Mouse (Mus musculus): Measurements from ENCODE around the gene Homer2. TPM values are rescaled to one million over a fixed set of nuclear protein-coding genes. Genes with fewer than 3 reads are reported as not detected.

Gene Homer2
- polyA plus RNA-seq, 1 experiment from 2014 or later = 24.4 TPM

DNA sequence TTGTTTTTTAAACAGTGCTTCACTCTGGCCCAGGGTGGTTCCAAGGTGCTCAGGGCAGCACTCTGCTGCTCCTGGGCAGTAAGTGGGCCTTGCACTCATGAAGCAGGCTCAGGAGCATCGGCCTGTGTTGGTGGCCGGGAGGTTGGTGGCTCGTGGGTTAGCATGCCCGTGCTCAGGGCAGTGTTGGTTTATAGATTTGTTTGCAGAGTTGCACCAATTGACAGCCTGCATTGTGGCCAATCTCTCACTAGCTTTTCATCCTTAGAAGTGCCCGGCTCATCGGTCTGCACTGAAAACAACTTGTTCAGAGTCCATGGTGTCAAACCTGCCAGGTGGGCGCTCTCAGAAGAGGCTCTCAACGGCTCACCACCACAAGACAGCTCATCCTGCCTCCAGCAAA, 113.9 kb downstream of the Homer2 start:
- DNase-seq (ENCODE audit: low spot score) (no peak), ATAC-seq (replicated peaks; ENCODE audit: insufficient number of reproducible peaks, low FRiP score, low TSS enrichment, low read depth) (no peak)
- H3K27ac ChIP-seq (replicated peaks; ENCODE audit: low read depth, low read length) = no peak overlapping the region
- WGBS = 84% methylated on average over 8 of the region's 8 CpGs
- no peak overlapping the region for H3K4me2 ChIP-seq (ENCODE audit: low read depth, low read length)
- no peaks in the 10 kb centered on the region for H3K27me3 ChIP-seq (ENCODE audit: control insufficient read depth, insufficient read depth, low read length)
- no peaks in the 10 kb centered on the region for H3K36me3 ChIP-seq (replicated peaks; ENCODE audit: control insufficient read depth, insufficient read depth, low read depth, low read length)
- H3K4me3 ChIP-seq (ENCODE audit: low read depth, low read length) = no peak overlapping the region
- H3K9me3 ChIP-seq (replicated peaks; ENCODE audit: control insufficient read depth, low read length) = no peaks in the 10 kb centered on the region
- no peaks in the 10 kb centered on the region for H3K4me1 ChIP-seq (ENCODE audit: control insufficient read depth, insufficient read depth, low read length)
- no peak overlapping the region for H3K9ac ChIP-seq (replicated peaks; ENCODE audit: low read length)

DNA sequence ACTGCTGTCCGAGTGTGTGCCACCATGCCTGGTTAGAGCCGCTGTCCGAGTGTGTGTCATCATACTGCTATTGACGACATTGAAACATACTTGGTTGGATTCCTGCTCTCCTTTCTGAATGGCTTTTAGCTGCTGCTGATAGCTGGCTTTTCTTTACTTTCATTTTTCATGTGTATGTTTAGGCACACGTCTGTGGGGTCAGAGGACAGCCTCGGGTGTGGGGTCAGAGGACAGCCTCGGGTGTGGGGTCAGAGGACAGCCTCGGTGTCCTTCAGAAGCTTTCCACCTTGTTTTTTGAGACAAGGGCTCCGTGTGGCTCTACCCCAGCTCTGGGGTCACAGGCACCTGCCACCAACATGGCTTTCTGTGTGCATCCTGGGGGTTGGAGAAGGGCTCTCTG, 114.6 kb downstream of the Homer2 start:
- Histone ChIP-seq H3K27ac (replicated peaks; ENCODE audit: low read depth, low read length) (no peak overlapping the region), H3K9ac (replicated peaks; ENCODE audit: low read length) (no peak overlapping the region), H3K4me1 (ENCODE audit: control insufficient read depth, insufficient read depth, low read length) (no peaks in the 10 kb centered on the region), H3K27me3 (ENCODE audit: control insufficient read depth, insufficient read depth, low read length) (no peaks in the 10 kb centered on the region), H3K4me2 (ENCODE audit: low read depth, low read length) (no peak overlapping the region), H3K9me3 (replicated peaks; ENCODE audit: control insufficient read depth, low read length) (no peaks in the 10 kb centered on the region), H3K4me3 (ENCODE audit: low read depth, low read length) (no peak overlapping the region), H3K36me3 (replicated peaks; ENCODE audit: control insufficient read depth, insufficient read depth, low read depth, low read length) (no peaks in the 10 kb centered on the region)
- no peak for DNase-seq (ENCODE audit: low spot score)
- WGBS = 86% methylated on average over 9 of the region's 9 CpGs
- ATAC-seq (replicated peaks; ENCODE audit: insufficient number of reproducible peaks, low FRiP score, low TSS enrichment, low read depth) = no peak

GRCm38 (mm10) chr7:81587238-81587637, 120.1 kb downstream of the Homer2 start:
- DNase-seq (ENCODE audit: low spot score) = no peak
- Histone ChIP-seq H3K9me3 (replicated peaks; ENCODE audit: control insufficient read depth, low read length) (no peaks in the 10 kb centered on the region), H3K4me2 (ENCODE audit: low read depth, low read length) (no peak overlapping the region), H3K27ac (replicated peaks; ENCODE audit: low read depth, low read length) (no peak overlapping the region), H3K27me3 (ENCODE audit: control insufficient read depth, insufficient read depth, low read length) (no peaks in the 10 kb centered on the region), H3K9ac (replicated peaks; ENCODE audit: low read length) (no peak overlapping the region), H3K36me3 (replicated peaks; ENCODE audit: control insufficient read depth, insufficient read depth, low read depth, low read length) (no peaks in the 10 kb centered on the region), H3K4me1 (ENCODE audit: control insufficient read depth, insufficient read depth, low read length) (no peaks in the 10 kb centered on the region), H3K4me3 (ENCODE audit: low read depth, low read length) (no peak overlapping the region)
- ATAC-seq (replicated peaks; ENCODE audit: insufficient number of reproducible peaks, low FRiP score, low TSS enrichment, low read depth) = no peak
- 76% methylated on average over 4 of the region's 4 CpGs for WGBS

GRCm38 (mm10) chr7:81585326-81585725, 122.0 kb downstream of the Homer2 start:
- no peak overlapping the region for H3K9ac ChIP-seq (replicated peaks; ENCODE audit: low read length)
- no peaks in the 10 kb centered on the region for H3K36me3 ChIP-seq (replicated peaks; ENCODE audit: control insufficient read depth, insufficient read depth, low read depth, low read length)
- no peaks in the 10 kb centered on the region for H3K27me3 ChIP-seq (ENCODE audit: control insufficient read depth, insufficient read depth, low read length)
- DNase-seq (ENCODE audit: low spot score) = no peak
- no peaks in the 10 kb centered on the region for H3K4me1 ChIP-seq (ENCODE audit: control insufficient read depth, insufficient read depth, low read length)
- H3K9me3 ChIP-seq (replicated peaks; ENCODE audit: control insufficient read depth, low read length) = no peaks in the 10 kb centered on the region
- WGBS = 90% methylated on average over 7 of the region's 7 CpGs
- no peak overlapping the region for H3K4me2 ChIP-seq (ENCODE audit: low read depth, low read length)
- no peak overlapping the region for H3K27ac ChIP-seq (replicated peaks; ENCODE audit: low read depth, low read length)
- ATAC-seq (replicated peaks; ENCODE audit: insufficient number of reproducible peaks, low FRiP score, low TSS enrichment, low read depth) = no peak
- no peak overlapping the region for H3K4me3 ChIP-seq (ENCODE audit: low read depth, low read length)

DNA sequence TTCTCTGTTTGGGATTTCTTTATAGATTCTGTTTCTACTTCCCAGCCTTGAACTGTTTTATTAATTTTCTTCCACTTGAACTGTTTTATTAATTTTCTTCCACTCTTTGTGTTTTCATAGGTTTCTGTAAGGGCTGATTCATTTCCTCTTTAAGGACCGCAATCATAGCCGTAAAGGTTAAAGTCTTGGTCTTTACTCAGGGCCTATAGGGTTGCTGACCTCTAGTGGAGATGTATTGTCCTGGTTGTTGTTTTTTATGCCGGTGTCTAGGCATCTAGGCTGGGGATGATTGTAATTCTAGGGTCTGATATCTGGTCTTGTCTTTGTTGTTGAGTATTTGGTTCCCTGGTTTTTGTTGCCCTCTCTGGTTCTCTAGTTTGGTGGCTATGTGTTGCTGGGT, 123.8 kb downstream of the Homer2 start:
- Histone ChIP-seq H3K36me3 (replicated peaks; ENCODE audit: control insufficient read depth, insufficient read depth, low read depth, low read length) (no peaks in the 10 kb centered on the region), H3K9me3 (replicated peaks; ENCODE audit: control insufficient read depth, low read length) (no peaks in the 10 kb centered on the region), H3K4me3 (ENCODE audit: low read depth, low read length) (no peak overlapping the region), H3K9ac (replicated peaks; ENCODE audit: low read length) (no peak overlapping the region), H3K4me2 (ENCODE audit: low read depth, low read length) (no peak overlapping the region), H3K27me3 (ENCODE audit: control insufficient read depth, insufficient read depth, low read length) (no peaks in the 10 kb centered on the region), H3K4me1 (ENCODE audit: control insufficient read depth, insufficient read depth, low read length) (no peaks in the 10 kb centered on the region), H3K27ac (replicated peaks; ENCODE audit: low read depth, low read length) (no peak overlapping the region)
- ATAC-seq (replicated peaks; ENCODE audit: insufficient number of reproducible peaks, low FRiP score, low TSS enrichment, low read depth) = no peak
- WGBS = 65% methylated on average over 3 of the region's 3 CpGs
- no peak for DNase-seq (ENCODE audit: low spot score)

- ATAC-seq (replicated peaks; ENCODE audit: insufficient number of reproducible peaks, low FRiP score, low TSS enrichment, low read depth) (no peak), DNase-seq (ENCODE audit: low spot score) (no peak)
- WGBS = 95% methylated on average over 5 of the region's 5 CpGs
- H3K4me3 ChIP-seq (ENCODE audit: low read depth, low read length) = no peak overlapping the region
- no peaks in the 10 kb centered on the region for H3K36me3 ChIP-seq (replicated peaks; ENCODE audit: control insufficient read depth, insufficient read depth, low read depth, low read length)
- H3K4me1 ChIP-seq (ENCODE audit: control insufficient read depth, insufficient read depth, low read length) = no peaks in the 10 kb centered on the region
- H3K9ac ChIP-seq (replicated peaks; ENCODE audit: low read length) = no peak overlapping the region
- H3K9me3 ChIP-seq (replicated peaks; ENCODE audit: control insufficient read depth, low read length) = no peaks in the 10 kb centered on the region
- H3K27ac ChIP-seq (replicated peaks; ENCODE audit: low read depth, low read length) = no peak overlapping the region
- no peak overlapping the region for H3K4me2 ChIP-seq (ENCODE audit: low read depth, low read length)
- H3K27me3 ChIP-seq (ENCODE audit: control insufficient read depth, insufficient read depth, low read length) = no peaks in the 10 kb centered on the region
Observed at GRCm38 (mm10) chr7:81579312-81579711, 128.0 kb downstream of the Homer2 start.

GRCm38 (mm10) chr7:81578413-81578812, 128.9 kb downstream of the Homer2 start:
- 89% methylated on average over 7 of the region's 7 CpGs for WGBS
- Histone ChIP-seq H3K9ac (replicated peaks; ENCODE audit: low read length) (no peak overlapping the region), H3K36me3 (replicated peaks; ENCODE audit: control insufficient read depth, insufficient read depth, low read depth, low read length) (no peaks in the 10 kb centered on the region), H3K27ac (replicated peaks; ENCODE audit: low read depth, low read length) (no peak overlapping the region), H3K4me1 (ENCODE audit: control insufficient read depth, insufficient read depth, low read length) (no peaks in the 10 kb centered on the region), H3K9me3 (replicated peaks; ENCODE audit: control insufficient read depth, low read length) (no peaks in the 10 kb centered on the region), H3K4me3 (ENCODE audit: low read depth, low read length) (no peak overlapping the region), H3K4me2 (ENCODE audit: low read depth, low read length) (no peak overlapping the region), H3K27me3 (ENCODE audit: control insufficient read depth, insufficient read depth, low read length) (no peaks in the 10 kb centered on the region)
- DNase-seq (ENCODE audit: low spot score) (no peak), ATAC-seq (replicated peaks; ENCODE audit: insufficient number of reproducible peaks, low FRiP score, low TSS enrichment, low read depth) (no peak)

GRCm38 (mm10) chr7:81577872-81578271, 129.5 kb downstream of the Homer2 start:
- DNase-seq (ENCODE audit: low spot score) (no peak), ATAC-seq (replicated peaks; ENCODE audit: insufficient number of reproducible peaks, low FRiP score, low TSS enrichment, low read depth) (no peak)
- no peak overlapping the region for H3K9ac ChIP-seq (replicated peaks; ENCODE audit: low read length)
- WGBS = 91% methylated on average over 3 of the region's 3 CpGs
- no peaks in the 10 kb centered on the region for H3K36me3 ChIP-seq (replicated peaks; ENCODE audit: control insufficient read depth, insufficient read depth, low read depth, low read length)
- no peak overlapping the region for H3K4me3 ChIP-seq (ENCODE audit: low read depth, low read length)
- H3K4me1 ChIP-seq (ENCODE audit: control insufficient read depth, insufficient read depth, low read length) = no peaks in the 10 kb centered on the region
- H3K9me3 ChIP-seq (replicated peaks; ENCODE audit: control insufficient read depth, low read length) = no peaks in the 10 kb centered on the region
- H3K27ac ChIP-seq (replicated peaks; ENCODE audit: low read depth, low read length) = no peak overlapping the region
- no peaks in the 10 kb centered on the region for H3K27me3 ChIP-seq (ENCODE audit: control insufficient read depth, insufficient read depth, low read length)
- H3K4me2 ChIP-seq (ENCODE audit: low read depth, low read length) = no peak overlapping the region
